Mouse (Mus musculus) urinary bladder, postnatal 10 days (tissue): ENCODE results near the gene Myh1.

Source experiments
- DNase-seq: peaks from one replicate; pipeline ENCODE4 v3.0.0; 2022; ENCODE audit warnings: low spot score

The Myh1 gene

DNA sequence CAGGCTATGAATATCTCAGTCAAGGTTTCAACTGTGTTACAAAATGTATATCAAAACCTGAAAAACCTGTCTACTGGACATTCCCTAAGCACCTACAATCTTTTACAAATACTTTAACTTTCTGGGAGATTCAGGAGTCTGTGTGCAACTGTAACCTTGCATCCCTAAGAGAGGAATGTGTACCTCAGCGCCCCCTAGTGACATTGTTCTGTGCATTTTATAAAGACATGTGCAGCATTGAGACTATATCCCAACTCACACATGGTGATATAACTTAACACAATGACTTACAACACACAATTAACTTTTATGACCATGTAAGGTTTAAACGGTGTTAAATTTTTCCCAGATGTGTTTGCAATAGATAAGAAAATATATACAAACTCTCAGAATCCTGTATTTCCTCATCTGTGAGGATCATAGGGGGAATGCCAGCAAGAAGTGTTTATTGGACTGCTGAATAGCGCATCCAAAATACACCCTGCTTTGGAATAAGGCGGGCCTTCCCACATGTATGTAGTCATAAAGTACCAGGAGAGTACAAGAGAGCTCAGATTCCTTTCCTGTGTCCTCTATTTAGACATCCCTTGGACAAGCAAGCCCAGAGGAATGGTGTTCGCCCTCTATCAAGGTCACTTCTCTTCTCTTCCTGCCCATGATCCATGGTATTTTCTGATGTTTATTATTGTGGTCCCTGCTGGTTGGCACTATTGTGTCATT lies 35.9 kb downstream of the Myh1 start:
- DNase-seq, result no peak

DNA sequence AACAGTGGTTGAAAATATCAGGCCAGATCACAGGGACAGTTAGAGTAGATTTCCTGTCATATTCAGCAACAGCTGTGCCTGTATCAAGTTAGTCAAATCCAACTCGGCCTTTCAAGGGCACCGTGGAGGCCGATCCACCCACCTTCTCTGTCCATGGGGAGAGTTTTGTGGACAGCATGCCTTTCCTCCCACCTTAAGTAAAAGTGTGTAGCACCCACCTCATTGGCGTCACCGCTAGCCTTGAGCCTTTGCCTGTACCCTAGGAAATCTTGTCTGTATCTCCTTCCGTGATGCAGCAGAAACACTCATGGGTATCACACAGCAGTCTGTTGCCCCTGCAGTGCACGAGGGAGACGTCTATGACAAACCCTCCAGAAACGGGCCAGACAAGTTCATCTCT lies 36.9 kb downstream of the Myh1 start:
- DNase-seq, result no peak

DNA sequence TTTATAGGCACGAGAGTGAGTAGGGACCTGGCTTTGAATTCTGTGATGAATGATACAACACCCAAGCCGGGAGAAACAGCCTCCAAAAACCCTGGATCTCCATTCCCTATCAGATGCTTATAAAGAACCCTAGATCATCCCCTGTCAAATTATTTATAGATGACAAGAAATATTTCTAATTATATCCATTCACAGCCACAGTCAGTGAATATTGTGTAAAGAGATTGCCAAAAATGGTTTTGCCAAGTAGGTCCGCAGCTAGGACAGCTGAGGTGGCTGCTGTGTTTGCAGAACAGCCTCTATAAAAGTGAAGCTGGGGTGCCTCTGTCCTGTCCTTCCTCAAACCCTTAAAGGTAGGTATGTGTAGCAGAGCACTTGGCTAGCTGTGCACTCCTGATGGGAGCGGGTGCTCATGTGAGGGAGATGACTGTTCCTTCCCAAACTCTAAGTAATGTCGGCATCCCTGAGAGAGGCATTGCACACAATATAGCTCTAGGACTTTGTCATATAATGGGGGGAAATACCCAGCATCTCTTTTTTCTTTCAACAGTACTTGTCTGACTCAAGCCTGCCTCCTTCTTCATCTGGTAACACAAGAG lies 37.7 kb downstream of the Myh1 start, which contains the start of gene Myh4:
Gene Myh4, plus strand, starts transcription at position 549 of the 599 bp plus-strand sequence.
- DNase-seq, result no peak

DNA sequence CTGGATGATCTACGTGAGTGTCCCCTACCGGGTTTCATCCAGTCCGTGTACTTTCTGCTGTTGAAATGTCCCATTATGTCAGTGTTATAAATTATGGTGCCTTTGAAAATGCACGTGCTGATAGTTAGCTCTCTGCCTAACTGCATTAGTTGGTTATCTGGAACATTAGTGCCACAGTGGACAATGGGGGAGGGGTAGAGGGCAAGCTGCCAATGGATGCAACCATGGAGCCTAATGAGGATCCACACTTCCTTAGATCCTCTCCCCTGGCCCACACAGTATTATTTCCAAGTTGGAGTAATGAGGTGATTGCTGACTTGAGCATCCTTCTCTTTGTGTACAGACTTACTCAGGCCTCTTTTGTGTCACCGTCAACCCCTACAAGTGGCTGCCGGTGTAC lies 41.2 kb downstream of the Myh1 start:
- no peak for DNase-seq

DNA sequence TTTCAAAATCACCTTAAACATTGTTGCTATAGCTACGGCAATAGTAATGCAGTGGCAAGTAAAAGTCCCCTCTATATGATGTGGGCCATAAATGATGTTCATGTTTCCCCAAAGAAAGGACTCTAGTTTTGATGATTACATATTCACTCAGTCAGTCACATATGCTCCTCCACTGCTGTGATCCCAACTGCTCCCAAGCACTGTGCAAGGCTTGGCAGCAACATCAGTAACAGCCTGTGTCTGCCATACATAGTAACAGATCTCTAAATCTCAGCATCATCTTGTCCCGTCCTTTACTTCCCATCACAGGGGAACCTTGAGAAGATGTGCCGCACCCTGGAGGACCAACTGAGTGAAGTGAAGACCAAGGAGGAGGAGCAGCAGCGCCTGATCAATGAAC lies 53.8 kb downstream of the Myh1 start:
- no peak for DNase-seq

DNA sequence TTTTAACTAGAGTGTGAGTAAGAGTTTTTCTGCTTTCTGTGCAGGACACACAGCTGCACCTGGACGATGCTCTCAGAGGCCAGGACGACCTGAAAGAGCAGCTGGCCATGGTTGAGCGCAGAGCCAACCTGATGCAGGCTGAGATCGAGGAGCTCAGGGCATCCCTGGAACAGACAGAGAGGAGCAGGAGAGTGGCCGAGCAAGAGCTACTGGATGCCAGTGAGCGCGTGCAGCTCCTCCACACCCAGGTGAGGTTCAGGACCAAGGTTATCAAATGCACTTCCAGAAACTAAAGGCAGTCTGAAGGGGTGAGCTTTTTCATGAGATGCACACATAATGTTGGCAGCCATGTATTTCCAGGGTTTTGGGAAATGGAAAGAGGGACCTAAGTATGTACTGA lies 57.2 kb downstream of the Myh1 start:
- no peak for DNase-seq

DNA sequence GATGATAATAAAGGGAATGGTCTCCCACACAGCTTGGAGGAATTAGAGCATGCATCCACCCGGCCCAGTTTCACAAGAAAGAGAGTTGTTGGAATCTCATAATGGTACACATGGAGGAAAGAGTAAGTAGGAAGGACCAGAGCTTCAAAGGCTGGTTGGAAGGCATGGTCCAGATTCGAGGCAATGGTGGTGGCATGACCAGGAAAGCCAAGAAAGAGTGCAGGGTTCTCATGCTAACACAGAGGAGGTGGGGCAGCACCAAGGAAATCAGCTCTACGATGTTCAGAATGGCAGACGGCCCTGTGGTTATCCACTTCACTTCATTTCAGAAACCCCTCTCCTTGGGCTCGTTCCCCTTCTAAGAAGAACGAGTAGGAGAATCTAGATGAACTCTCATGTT lies 61.1 kb downstream of the Myh1 start:
- no peak for DNase-seq
